Mouse (Mus musculus) yolk sac, embryonic 10.5 days (tissue): ENCODE measurements around the gene Ets2.

Source experiments
- DNase-seq: peaks from one replicate; pipeline ENCODE4 v3.0.0-alpha.2; 2017; ENCODE audit warnings: low spot score

Ets2 gene

DNA sequence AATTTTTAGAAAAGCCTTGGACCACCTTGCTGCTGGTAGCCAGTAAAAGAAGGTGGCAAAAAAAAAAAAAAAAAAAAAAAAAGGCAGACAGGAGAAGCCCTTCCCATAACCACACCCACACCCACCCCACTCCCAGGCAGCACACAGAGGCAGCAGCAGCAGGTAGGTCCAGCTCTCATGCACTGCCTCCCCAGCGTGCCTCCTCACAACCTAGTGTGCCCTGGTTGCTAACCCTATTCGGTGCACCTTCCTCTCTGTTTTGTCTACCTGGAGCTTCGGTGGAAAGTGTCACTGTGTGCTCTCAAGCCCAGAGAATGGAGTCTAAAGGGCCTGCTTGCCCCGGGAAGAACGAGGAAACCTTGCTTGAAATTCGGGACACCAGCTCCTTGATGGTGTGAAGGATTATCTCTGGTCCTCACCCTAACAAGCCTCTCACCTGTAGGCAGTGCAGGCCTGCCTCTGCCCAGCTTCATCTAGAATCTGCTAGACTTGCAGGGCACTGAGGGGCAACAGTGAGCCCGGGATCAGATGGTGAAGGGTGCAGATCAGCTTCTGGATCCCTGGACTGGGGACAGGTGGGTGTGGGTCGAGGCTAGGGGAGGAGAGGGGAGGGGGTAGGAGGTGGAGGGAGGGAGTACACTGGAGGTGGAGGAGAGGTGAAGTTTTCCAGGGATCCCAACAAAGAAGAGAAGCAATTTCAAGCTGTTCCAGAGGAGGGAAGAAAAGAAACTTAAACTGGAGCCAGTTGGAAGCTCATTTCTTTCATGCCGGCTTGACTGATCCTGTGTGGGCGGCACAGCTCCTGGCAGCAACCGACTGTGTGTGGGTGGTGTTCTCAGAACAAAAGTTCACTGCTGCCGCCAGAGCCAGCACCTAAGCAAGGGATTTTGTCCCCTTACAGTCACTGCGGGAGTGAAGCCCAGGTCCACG, 67.5 kb downstream of the Ets2 start:
- no peak for DNase-seq

DNA sequence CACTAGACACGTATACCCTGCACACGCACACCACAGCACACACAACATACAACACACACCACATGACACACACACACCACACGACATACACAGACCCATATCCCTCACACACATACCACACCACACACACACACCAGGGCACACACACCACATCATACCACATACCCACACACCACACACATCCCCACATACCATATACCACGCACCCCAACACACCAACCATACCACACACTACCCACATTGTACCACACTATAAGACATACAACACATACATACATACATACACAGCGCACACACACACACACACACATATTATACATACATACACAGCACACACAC, 68.1 kb downstream of the Ets2 start:
- no peak for DNase-seq

DNA sequence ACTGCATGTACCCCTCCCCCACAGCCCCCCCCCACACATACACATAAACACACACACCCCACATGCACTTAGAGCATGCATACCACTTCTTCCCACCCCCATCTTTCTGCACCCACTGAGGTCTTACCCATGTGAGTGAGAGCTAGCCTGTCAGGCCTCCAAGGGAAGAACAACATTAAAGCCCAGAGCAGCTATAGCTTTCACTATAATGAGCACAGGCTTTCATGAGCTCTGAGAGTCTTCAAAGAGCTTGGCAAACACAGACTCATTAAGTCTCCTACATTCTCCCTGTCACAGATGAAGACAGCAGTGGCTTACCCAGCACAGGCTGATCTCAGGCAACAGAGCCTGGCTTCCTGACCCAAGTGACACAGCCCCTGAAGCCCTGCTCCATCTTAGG, 68.5 kb downstream of the Ets2 start:
- DNase-seq = no peak
